Mouse (Mus musculus) hindbrain, embryonic 13.5 days (tissue): Measurements from ENCODE around the gene Rasal1. TPM values are rescaled to one million over a fixed set of nuclear protein-coding genes. Genes with fewer than 3 reads are reported as not detected.

ENCODE experiments used
- ATAC-seq: fragments of 200-750 bp; cut with Nextera tagmentation; 2 replicates; pipeline ENCODE4 v1.8.0; 2017; ENCODE audit warnings: moderate TSS enrichment; ENCODE audit not compliant: low FRiP score
- H3K27ac ChIP-seq: fragments of 300-500 bp; sonication (generic); 2 replicates; pipeline ENCODE4 v1.5.1; 2015; ENCODE audit warnings: inconsistent platforms, mild to moderate bottlenecking, moderate library complexity
- H3K27me3 ChIP-seq: fragments of 300-500 bp; sonication (generic); 2 replicates; pipeline ENCODE4 v1.6.1; 2015; ENCODE audit warnings: mild to moderate bottlenecking, inconsistent platforms
- H3K36me3 ChIP-seq: fragments of 300-500 bp; sonication (generic); 2 replicates; pipeline ENCODE4 v1.6.1; 2015; ENCODE audit warnings: mild to moderate bottlenecking, inconsistent platforms
- H3K4me1 ChIP-seq: fragments of 300-500 bp; sonication (generic); replicated peaks from 2 replicates; pipeline ENCODE4 v1.6.1; 2015; ENCODE audit warnings: inconsistent platforms
- H3K4me2 ChIP-seq: fragments of 300-500 bp; sonication (generic); 2 replicates; pipeline ENCODE4 v1.6.1; 2015; ENCODE audit warnings: inconsistent platforms, mild to moderate bottlenecking, moderate library complexity
- H3K4me3 ChIP-seq: fragments of 300-500 bp; sonication (generic); 2 replicates; pipeline ENCODE4 v1.5.1; 2015; ENCODE audit warnings: mild to moderate bottlenecking, inconsistent platforms
- H3K9ac ChIP-seq: fragments of 300-500 bp; sonication (generic); 2 replicates; pipeline ENCODE4 v1.6.1; 2015; ENCODE audit warnings: mild to moderate bottlenecking, inconsistent platforms
- H3K9me3 ChIP-seq: fragments of 300-500 bp; sonication (generic); 2 replicates; pipeline ENCODE4 v1.6.1; 2016; ENCODE audit warnings: inconsistent platforms
- WGBS: fragments of 180-500 bp; shearing (Covaris S2); methylation state at CpG from one replicate; pipeline ENCODE4 v1.1.7; 2015; 5-methylcytosine and 5-hydroxymethylcytosine counted together
- polyA plus RNA-seq: library from polyadenylated mRNA; unstranded; fragments of >200 nt; fragmentation: Nextera tagmentation; extraction: Ambion mirVana; gene quantifications from 2 replicates; pipeline ENCODE4 v1.2.1, GENCODE M21; 2015

The Rasal1 gene
- polyA plus RNA-seq, 1 experiment from 2014 or later: 0.14 TPM

DNA sequence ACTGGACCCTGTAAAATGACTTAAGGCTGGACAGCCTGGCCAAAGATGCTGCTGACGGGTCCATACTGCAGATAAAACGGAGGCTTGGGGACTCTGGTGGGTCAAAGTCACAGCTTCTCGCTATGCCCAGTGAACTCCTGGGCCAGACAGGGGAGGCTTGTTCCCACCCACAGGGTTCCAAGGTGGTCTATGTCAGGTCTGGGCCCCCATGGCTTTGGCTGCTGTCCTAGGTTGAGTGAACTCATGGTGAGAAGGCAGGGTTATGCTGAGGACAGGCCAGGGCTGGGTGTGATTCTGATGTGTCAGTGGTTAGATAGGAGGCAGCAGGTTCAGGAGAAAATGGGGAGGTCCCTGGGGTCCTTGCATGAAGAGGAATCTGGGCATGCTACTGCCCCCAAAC lies 55.0 kb downstream of the Rasal1 start:
- Histone ChIP-seq H3K4me3 (no peak overlapping the region), H3K36me3 (no peaks in the 10 kb centered on the region), H3K27me3 (peaks cover 23% of the 10 kb centered on the region), H3K4me2 (no peak overlapping the region), H3K9me3 (no peaks in the 10 kb centered on the region), H3K9ac (no peak overlapping the region), H3K27ac (no peak overlapping the region), H3K4me1 (peaks cover 87% of the 10 kb centered on the region)
- no peak for ATAC-seq
- WGBS: 81% methylated on average over 3 of the region's 3 CpGs

DNA sequence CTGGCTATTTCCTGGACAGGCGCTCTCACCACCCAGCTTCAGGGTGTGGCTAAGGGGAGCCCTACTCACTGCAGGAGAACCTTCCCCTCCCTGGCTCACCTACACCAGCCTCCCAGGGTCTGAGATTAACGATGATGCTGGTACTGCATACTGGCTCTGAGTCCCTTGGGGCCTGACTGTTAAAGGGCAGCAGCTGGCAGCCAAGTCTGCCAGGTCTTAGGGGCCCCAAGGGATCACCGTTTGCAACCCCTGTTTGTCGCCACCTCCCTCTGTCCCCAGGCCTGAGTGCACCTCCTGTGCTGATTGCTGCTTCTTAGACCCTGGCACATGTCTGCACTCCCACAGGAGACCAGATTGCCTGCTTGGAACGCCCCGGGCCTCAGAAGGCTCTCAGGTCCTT lies 55.8 kb downstream of the Rasal1 start:
- Histone ChIP-seq H3K4me2 (no peak overlapping the region; the same call in 1 of the 2 replicates), H3K27me3 (peaks cover 25% of the 10 kb centered on the region), H3K4me1 (peaks cover 87% of the 10 kb centered on the region)

DNA sequence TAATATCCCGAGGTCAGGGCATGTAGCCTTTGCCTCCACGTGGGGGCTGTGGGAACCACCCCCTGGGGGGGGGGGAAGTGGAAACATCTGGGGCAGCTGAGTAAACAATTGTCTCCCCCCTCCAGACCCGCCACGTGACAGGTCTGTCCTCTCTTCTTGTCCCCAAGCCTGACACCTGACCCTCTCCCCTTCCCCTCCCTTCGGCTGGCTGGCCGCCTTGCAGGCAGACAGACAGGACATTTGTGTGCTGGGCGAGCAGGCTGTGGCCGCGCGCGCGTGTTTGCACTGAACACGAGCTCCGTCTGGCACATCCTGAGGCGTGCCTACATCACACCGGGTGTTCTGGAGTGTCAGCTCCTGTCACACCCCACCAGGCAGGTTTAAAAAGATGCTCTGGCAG lies 57.9 kb downstream of the Rasal1 start:
- peak overlapping the region; percentile 26 for H3K4me3 ChIP-seq
- no peak overlapping the region for H3K27ac ChIP-seq
- H3K27me3 ChIP-seq: 0 out of 2 replicates have a peak, but pooled peaks cover 20% of the 10 kb centered on the region
- ATAC-seq: no peak
- peak overlapping the region; percentile 63 for H3K9ac ChIP-seq
- peaks cover 87% of the 10 kb centered on the region for H3K4me1 ChIP-seq
- H3K36me3 ChIP-seq: no peaks in the 10 kb centered on the region
- 2% methylated on average over 16 of the region's 16 CpGs for WGBS
- no peaks in the 10 kb centered on the region for H3K9me3 ChIP-seq
- peak overlapping the region; percentile 54 for H3K4me2 ChIP-seq

More for the DNA sequence above, 55.8 kb downstream of the Rasal1 start:
- no peaks in the 10 kb centered on the region for H3K36me3 ChIP-seq
- no peak for ATAC-seq
- 43% methylated on average over 6 of the region's 6 CpGs for WGBS
- no peaks in the 10 kb centered on the region for H3K9me3 ChIP-seq
- no peak overlapping the region for H3K27ac ChIP-seq
- peak overlapping the region; percentile 13; the same call in 1 of the 2 replicates for H3K9ac ChIP-seq
- no peak overlapping the region for H3K4me3 ChIP-seq

DNA sequence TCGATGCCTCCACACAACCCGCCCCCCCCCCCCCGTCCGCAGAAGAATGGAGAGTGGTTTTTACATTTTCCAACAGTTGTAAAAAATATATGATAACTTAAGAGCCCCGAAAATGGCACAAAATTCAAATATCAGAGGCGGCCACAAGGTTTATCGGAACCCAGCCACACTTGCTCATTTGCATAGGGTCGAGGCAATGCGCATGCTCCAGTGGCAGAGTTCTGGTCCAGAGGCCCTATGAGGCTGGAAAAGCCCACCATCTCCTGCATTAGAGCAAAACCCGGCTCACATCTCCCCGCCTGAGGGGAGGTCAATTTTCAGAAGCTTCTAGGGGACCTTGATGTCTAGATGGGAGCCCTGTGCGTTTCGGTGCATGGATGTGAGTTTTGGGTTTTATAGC lies 58.4 kb downstream of the Rasal1 start:
- peak overlapping the region; percentile 54 for H3K4me2 ChIP-seq
- H3K4me3 ChIP-seq: peak overlapping the region; percentile 26
- no peak for ATAC-seq
- WGBS: 39% methylated on average over 13 of the region's 13 CpGs
- H3K36me3 ChIP-seq: no peaks in the 10 kb centered on the region
- no peaks in the 10 kb centered on the region for H3K9me3 ChIP-seq
- H3K4me1 ChIP-seq: peaks cover 88% of the 10 kb centered on the region
- H3K9ac ChIP-seq: peak overlapping the region; percentile 63
- peaks cover 22% of the 10 kb centered on the region; the same call in 1 of the 2 replicates for H3K27me3 ChIP-seq
- no peak overlapping the region for H3K27ac ChIP-seq

DNA sequence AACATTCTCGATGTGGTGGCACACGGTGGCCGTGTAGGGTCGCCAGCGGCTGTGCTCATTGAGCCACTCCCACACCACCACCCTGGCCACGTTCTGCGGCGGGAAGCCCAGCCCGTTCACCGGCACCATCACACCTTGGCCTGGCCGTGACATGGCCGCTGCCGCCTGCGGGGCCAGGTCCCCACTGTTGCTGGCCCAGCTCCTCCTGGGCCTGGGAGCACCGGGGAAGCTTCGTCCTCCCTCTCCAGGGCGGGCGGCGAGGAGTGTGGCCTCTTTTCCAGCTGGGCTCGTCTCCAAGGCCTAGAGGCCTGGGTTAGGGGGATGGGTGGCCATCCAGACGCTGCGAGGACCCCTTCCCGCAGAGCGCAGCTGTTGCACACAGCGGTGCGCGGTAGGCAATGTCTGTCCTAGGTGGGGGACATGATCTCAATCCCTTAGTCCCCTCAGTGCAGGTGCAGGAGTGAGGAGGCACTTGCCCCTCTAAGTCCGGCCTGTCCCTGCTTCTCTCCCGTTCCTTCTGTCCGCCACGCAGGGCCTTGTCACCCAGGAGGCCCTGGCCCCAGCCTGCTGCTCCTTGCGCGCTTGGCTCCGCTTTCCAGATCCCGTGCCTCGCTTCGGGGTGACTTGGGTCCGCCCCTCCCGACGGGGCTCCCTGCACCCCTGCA lies 61.7 kb downstream of the Rasal1 start:
- WGBS: 1% methylated on average over 40 of the region's 40 CpGs
- Histone ChIP-seq H3K36me3 (no peaks in the 10 kb centered on the region), H3K27me3 (peaks cover 43% of the 10 kb centered on the region), H3K4me3 (peak overlapping the region; percentile 79), H3K27ac (peak overlapping the region; percentile 92), H3K4me2 (peak overlapping the region; percentile 83), H3K4me1 (peaks cover 77% of the 10 kb centered on the region), H3K9ac (peak overlapping the region; percentile 97), H3K9me3 (no peaks in the 10 kb centered on the region)
- ATAC-seq: peak; percentile 19

DNA sequence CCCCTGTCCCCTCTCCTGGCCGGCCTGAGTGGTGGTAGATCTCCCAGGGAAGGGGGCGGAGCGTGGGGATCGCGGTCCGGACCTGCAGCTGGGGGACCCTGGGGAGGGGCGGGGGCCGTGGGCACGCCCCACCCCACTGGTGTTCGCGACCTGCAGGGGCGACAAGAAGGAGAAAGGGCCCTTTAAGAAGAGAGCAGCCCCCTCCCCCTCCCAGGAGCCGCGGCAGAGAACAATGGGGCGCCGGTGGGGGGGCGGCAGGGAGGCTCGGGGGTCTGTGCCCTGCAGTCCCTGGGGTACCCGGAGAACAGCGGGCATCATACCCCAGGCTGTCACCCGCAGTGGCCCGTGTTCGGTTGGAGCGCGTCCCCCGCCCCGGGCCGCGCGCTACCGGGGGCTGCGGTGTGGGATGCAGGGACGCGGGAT lies 62.2 kb downstream of the Rasal1 start:
- peaks cover 72% of the 10 kb centered on the region for H3K4me1 ChIP-seq
- ATAC-seq: peak; percentile 29
- H3K4me3 ChIP-seq: peak overlapping the region; percentile 79
- peak overlapping the region; percentile 97 for H3K9ac ChIP-seq
- peaks cover 45% of the 10 kb centered on the region for H3K27me3 ChIP-seq
- H3K36me3 ChIP-seq: no peaks in the 10 kb centered on the region
- H3K4me2 ChIP-seq: peak overlapping the region; percentile 83
- WGBS: 2% methylated on average over 30 of the region's 34 CpGs
- peak overlapping the region; percentile 92 for H3K27ac ChIP-seq
- no peaks in the 10 kb centered on the region for H3K9me3 ChIP-seq

DNA sequence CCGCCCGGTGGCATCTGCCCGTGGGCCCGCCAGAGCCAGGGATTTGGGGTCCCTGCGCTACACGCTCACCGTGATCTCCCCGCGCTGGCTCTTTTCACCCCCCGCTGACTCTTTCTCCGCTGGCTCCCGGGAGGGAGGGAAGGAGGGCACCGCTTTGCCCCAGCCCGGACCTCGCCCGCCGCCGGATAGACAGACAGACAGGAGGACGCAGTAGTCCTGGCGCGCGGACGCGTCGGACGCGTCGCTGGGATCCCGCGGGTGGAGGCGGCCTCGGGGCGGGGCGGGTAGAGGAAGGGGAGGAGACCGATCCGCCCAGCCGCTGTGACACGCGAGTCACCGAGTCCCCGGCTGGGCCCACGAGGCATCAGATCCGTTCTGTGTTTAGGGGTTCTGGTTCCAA lies 62.8 kb downstream of the Rasal1 start:
- Histone ChIP-seq H3K27ac (peak overlapping the region; percentile 92), H3K4me1 (peaks cover 66% of the 10 kb centered on the region), H3K36me3 (no peaks in the 10 kb centered on the region), H3K4me2 (peak overlapping the region; percentile 83), H3K9me3 (no peaks in the 10 kb centered on the region), H3K4me3 (peak overlapping the region; percentile 79), H3K27me3 (peaks cover 42% of the 10 kb centered on the region), H3K9ac (peak overlapping the region; percentile 97)
- WGBS: under 1% methylated on average over 42 of the region's 43 CpGs
- peak; percentile 26; the same call in 1 of the 2 replicates for ATAC-seq

DNA sequence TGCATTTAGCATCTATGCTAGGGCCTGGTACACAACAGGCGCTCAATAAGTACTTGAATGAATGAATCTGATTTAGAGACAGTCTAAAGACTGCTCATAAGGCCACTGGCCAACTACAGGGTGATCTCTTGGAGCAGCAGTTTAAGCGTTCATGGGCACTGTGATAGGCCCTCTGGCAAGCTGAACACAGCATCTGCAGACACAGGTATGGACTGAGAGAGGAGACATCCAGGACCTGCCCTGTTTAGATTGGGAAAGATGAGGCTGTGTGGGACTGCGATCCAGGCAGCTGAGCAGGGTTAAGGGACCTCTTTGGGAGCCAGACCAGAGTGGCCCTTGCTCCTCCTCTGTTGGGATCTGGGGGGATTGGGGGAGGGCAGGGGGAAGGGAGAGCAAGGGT lies 63.2 kb downstream of the Rasal1 start, which contains the start of gene Dtx1:
Gene Dtx1, minus strand, starts transcription at position 101 of the 400 bp plus-strand sequence.
- H3K4me1 ChIP-seq: peaks cover 62% of the 10 kb centered on the region
- no peaks in the 10 kb centered on the region for H3K9me3 ChIP-seq
- H3K4me3 ChIP-seq: peak within 1 kb of the TSS; percentile 79
- H3K27ac ChIP-seq: peak within 1 kb of the TSS; percentile 92
- WGBS: 38% methylated on average over 3 of the region's 3 CpGs
- peaks cover 42% of the 10 kb centered on the region for H3K27me3 ChIP-seq
- ATAC-seq: no peak
- H3K36me3 ChIP-seq: no peaks in the 10 kb centered on the region
- peak within 1 kb of the TSS; percentile 83 for H3K4me2 ChIP-seq
- H3K9ac ChIP-seq: peak within 1 kb of the TSS; percentile 97

DNA sequence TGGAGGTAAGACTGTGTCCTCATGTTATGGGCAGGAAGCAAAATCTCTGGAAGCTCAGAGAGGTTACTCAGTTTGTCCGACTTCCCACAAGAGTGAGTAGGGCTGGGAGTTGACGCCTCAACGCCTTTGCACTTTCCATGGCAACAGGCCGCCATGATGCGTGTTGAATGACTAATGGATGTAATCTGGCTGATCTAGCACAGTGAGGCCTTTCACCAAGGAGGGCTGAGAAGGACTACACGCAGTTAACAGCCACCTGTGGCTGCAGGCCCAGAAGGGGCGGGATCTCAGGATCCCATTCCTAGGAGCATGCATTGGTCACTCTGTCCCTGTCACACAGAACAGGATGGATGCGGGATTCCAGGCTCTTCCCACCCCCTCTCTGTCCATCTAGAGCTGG lies 64.1 kb downstream of the Rasal1 start:
- Histone ChIP-seq H3K4me1 (peaks cover 53% of the 10 kb centered on the region), H3K27ac (no peak overlapping the region), H3K4me3 (no peak overlapping the region), H3K9ac (no peak overlapping the region), H3K9me3 (no peaks in the 10 kb centered on the region), H3K4me2 (no peak overlapping the region), H3K36me3 (no peaks in the 10 kb centered on the region), H3K27me3 (peaks cover 45% of the 10 kb centered on the region)
- no peak for ATAC-seq
- WGBS: 50% methylated on average over 8 of the region's 8 CpGs

DNA sequence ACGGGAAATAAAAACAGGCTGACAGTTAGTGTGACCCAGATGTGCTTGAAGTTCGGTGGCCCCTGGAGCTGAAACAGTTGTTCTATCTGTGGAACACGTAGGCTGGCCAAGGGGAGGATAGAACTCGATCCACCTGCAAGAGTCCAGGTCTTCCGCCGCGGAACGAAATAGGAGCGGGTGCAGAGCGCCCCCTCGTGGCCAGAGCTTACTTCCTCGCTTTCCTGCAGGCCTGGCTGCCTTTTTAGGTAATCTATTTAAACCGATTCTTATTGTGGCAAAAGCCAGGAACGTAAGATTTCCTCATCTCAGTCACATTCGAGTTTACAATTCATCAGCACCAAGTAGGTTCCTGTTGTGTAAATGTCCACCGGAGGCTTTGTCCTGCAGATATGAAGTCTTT lies 65.7 kb downstream of the Rasal1 start:
- Histone ChIP-seq H3K4me2 (no peak overlapping the region), H3K4me3 (no peak overlapping the region), H3K4me1 (peaks cover 41% of the 10 kb centered on the region), H3K9me3 (no peaks in the 10 kb centered on the region), H3K9ac (no peak overlapping the region), H3K36me3 (no peaks in the 10 kb centered on the region), H3K27ac (no peak overlapping the region), H3K27me3 (peaks cover 41% of the 10 kb centered on the region)
- ATAC-seq: no peak
- WGBS: 4% methylated on average over 16 of the region's 16 CpGs

DNA sequence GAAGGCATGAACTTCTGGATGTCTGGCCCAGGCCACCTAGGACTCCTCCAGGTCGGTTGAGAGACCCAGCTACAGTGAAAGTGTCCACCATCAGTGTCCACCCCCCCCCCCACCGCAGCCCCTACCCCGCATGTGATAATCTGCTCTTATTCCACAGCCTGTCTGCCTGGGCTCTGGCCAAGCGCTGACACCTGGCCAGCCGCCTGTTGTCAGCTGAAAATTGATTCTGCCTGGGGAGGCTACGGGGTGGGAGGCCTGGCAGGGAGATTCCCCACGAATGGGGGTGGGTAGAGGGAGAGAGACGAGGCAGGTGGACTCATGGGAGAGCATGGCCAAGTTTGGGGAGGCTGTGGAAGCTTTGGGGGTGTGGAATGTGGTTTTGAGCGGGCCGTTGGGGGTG lies 68.5 kb downstream of the Rasal1 start:
- no peak for ATAC-seq
- Histone ChIP-seq H3K4me1 (peaks cover 14% of the 10 kb centered on the region), H3K9ac (no peak overlapping the region), H3K4me2 (no peak overlapping the region), H3K9me3 (no peaks in the 10 kb centered on the region), H3K27me3 (peaks cover 33% of the 10 kb centered on the region), H3K4me3 (no peak overlapping the region), H3K36me3 (no peaks in the 10 kb centered on the region), H3K27ac (no peak overlapping the region)
- 81% methylated on average over 10 of the region's 10 CpGs for WGBS

DNA sequence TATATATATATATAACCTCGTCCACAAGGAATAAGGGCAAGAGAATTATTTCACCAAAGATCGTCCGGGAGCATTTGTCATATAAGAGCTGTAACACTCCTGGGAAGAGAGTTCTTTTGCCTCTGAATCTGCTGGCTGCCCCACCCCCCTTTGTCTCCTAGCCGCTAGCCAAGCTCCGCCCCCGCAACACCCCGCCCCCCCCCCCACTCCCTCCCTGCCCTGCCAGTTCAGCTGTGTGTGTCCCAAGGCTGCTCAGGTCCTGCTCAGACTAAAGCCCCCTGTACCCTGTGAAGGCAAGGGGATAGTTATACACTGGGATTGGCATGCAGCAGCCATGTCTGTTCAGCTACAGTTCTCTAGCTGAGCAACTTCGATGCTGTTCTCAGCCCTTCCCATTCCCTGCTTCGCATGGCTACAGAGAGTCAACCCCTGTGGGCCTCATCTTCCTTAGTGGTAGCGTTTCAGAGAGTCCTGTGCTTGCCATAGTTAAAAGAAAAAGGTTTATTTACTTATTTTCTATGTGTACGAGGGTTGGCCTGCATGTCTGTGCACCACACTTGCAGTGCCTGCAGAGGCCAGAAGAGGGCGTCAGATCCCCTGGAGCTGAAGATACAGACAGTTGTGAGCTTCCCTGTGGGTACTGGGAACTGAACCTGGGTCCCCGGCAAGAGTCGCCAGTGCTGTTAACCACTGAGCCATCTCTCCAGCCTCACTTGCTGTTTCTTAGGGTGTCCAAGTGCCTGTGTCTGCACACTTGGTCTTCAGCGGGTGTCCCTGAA lies 70.2 kb downstream of the Rasal1 start:
- WGBS: 56% methylated on average over 15 of the region's 15 CpGs
- H3K27me3 ChIP-seq: peaks cover 19% of the 10 kb centered on the region

More for the DNA sequence above, 70.2 kb downstream of the Rasal1 start:
- Histone ChIP-seq H3K27ac (no peak overlapping the region), H3K4me3 (no peak overlapping the region), H3K4me2 (no peak overlapping the region), H3K9ac (no peak overlapping the region), H3K9me3 (no peaks in the 10 kb centered on the region), H3K36me3 (no peaks in the 10 kb centered on the region), H3K4me1 (peaks cover 8% of the 10 kb centered on the region; the same call in 1 of the 2 replicates)
- ATAC-seq: no peak
